Mouse (Mus musculus) hindbrain, embryonic 16.5 days (tissue): ENCODE measurements around the gene Ube2o. TPM values are rescaled to one million over a fixed set of nuclear protein-coding genes. Genes with fewer than 3 reads are reported as not detected.

Source experiments
- ATAC-seq: fragments of 200-750 bp; cut with Nextera tagmentation; 2 replicates; pipeline ENCODE4 v1.8.0; 2017; ENCODE audit warnings: moderate TSS enrichment, moderate library complexity
- H3K27ac ChIP-seq: fragments of 300-500 bp; sonication (generic); 2 replicates; pipeline ENCODE4 v1.5.1; 2014; ENCODE audit warnings: low read depth, mild to moderate bottlenecking, control low read depth, low read length, moderate library complexity
- H3K27me3 ChIP-seq: fragments of 300-500 bp; sonication (generic); replicated peaks from 2 replicates; pipeline ENCODE4 v1.6.1; 2014; ENCODE audit warnings: low read length; ENCODE audit not compliant: control insufficient read depth, insufficient read depth
- H3K36me3 ChIP-seq: fragments of 300-500 bp; sonication (generic); 2 replicates; pipeline ENCODE4 v1.6.1; 2014; ENCODE audit warnings: mild to moderate bottlenecking, low read length, moderate library complexity, mixed read lengths; ENCODE audit not compliant: control insufficient read depth, insufficient read depth
- H3K4me1 ChIP-seq: fragments of 300-500 bp; sonication (generic); 2 replicates; pipeline ENCODE4 v1.6.1; 2014; ENCODE audit warnings: low read depth, low read length; ENCODE audit not compliant: control insufficient read depth, insufficient read depth
- H3K4me2 ChIP-seq: fragments of 300-500 bp; sonication (generic); 2 replicates; pipeline ENCODE4 v1.6.1; 2014; ENCODE audit warnings: mild to moderate bottlenecking, low read length, control low read depth, moderate library complexity
- H3K4me3 ChIP-seq: fragments of 300-500 bp; sonication (generic); 2 replicates; pipeline ENCODE4 v1.5.1; 2014; ENCODE audit warnings: mild to moderate bottlenecking, low read length, control low read depth, moderate library complexity
- H3K9ac ChIP-seq: fragments of 300-500 bp; sonication (generic); 2 replicates; pipeline ENCODE4 v1.6.1; 2014; ENCODE audit warnings: low read depth, mild to moderate bottlenecking, control low read depth, low read length, moderate library complexity
- H3K9me3 ChIP-seq: fragments of 300-500 bp; sonication (generic); 2 replicates; pipeline ENCODE4 v1.6.1; 2014; ENCODE audit warnings: mild to moderate bottlenecking, low read length, moderate library complexity; ENCODE audit not compliant: control insufficient read depth
- WGBS: fragments of 180-500 bp; shearing (Covaris S2); extraction: QIAGEN DNeasy Blood & Tissue Kit; methylation state at CpG from one replicate; pipeline ENCODE4 v1.1.7; 2014; 5-methylcytosine and 5-hydroxymethylcytosine counted together
- polyA plus RNA-seq: library from polyadenylated mRNA; unstranded; fragments of >200 nt; fragmentation: Nextera tagmentation; extraction: Ambion mirVana; gene quantifications from 2 replicates; pipeline ENCODE4 v1.2.1, GENCODE M21; 2015

Ube2o gene
- polyA plus RNA-seq, 1 experiment from 2014 or later = 16.4 TPM

GRCm38 (mm10) chr11:116530187-116531147 is 50.8 kb downstream of the Ube2o start, which contains the start of gene Sphk1:
Gene Sphk1 (plus strand): TSS chr11:116530925.
- Histone ChIP-seq H3K4me3 (peak within 1 kb of the TSS; percentile 50), H3K27me3 (peaks cover 36% of the 10 kb centered on the region), H3K4me1 (peaks cover 34% of the 10 kb centered on the region), H3K9me3 (no peaks in the 10 kb centered on the region), H3K4me2 (peak within 1 kb of the TSS; percentile 93), H3K9ac (peak within 1 kb of the TSS; percentile 57), H3K36me3 (no peaks in the 10 kb centered on the region), H3K27ac (0 out of 2 replicates have a peak within 1 kb of the TSS, but pooled peaks have one; percentile 39)
- ATAC-seq = peak; percentile 38; the same call in 1 of the 2 replicates
- 30% methylated on average over 11 of the region's 11 CpGs for WGBS

GRCm38 (mm10) chr11:116528636-116529320 is 52.5 kb downstream of the Ube2o start:
- Histone ChIP-seq H3K27me3 (peaks cover 27% of the 10 kb centered on the region), H3K36me3 (no peaks in the 10 kb centered on the region)

GRCm38 (mm10) chr11:116523699-116524189 is 57.5 kb downstream of the Ube2o start:
- ATAC-seq = no peak
- Histone ChIP-seq H3K36me3 (no peaks in the 10 kb centered on the region), H3K27ac (peak overlapping the region; percentile 59; the same call in 1 of the 2 replicates), H3K27me3 (no peaks in the 10 kb centered on the region), H3K4me1 (peaks cover 6% of the 10 kb centered on the region), H3K4me2 (no peak overlapping the region), H3K9me3 (no peaks in the 10 kb centered on the region), H3K9ac (peak overlapping the region; percentile 35; the same call in 1 of the 2 replicates), H3K4me3 (no peak overlapping the region)
- WGBS = 51% methylated on average over 5 of the region's 5 CpGs

More at GRCm38 (mm10) chr11:116528636-116529320, 52.5 kb downstream of the Ube2o start:
- Histone ChIP-seq H3K9me3 (no peaks in the 10 kb centered on the region), H3K27ac (no peak overlapping the region), H3K4me2 (no peak overlapping the region), H3K4me3 (no peak overlapping the region), H3K9ac (no peak overlapping the region), H3K4me1 (peaks cover 30% of the 10 kb centered on the region)
- no peak for ATAC-seq
- WGBS = 70% methylated on average over 8 of the region's 8 CpGs

GRCm38 (mm10) chr11:116522886-116523698 is 58.2 kb downstream of the Ube2o start:
- Histone ChIP-seq H3K9me3 (no peaks in the 10 kb centered on the region), H3K36me3 (no peaks in the 10 kb centered on the region), H3K4me3 (no peak overlapping the region), H3K4me2 (no peak overlapping the region), H3K27ac (peak overlapping the region; percentile 59; the same call in 1 of the 2 replicates), H3K9ac (no peak overlapping the region), H3K4me1 (peaks cover 6% of the 10 kb centered on the region), H3K27me3 (no peaks in the 10 kb centered on the region)
- WGBS = 49% methylated on average over 16 of the region's 16 CpGs
- ATAC-seq = no peak

GRCm38 (mm10) chr11:116522046-116522445 is 59.2 kb downstream of the Ube2o start:
- WGBS = 86% methylated on average over 3 of the region's 3 CpGs
- H3K9me3 ChIP-seq = no peaks in the 10 kb centered on the region
- no peak overlapping the region for H3K4me2 ChIP-seq
- no peak overlapping the region for H3K4me3 ChIP-seq
- no peaks in the 10 kb centered on the region for H3K27me3 ChIP-seq
- H3K27ac ChIP-seq = no peak overlapping the region
- H3K4me1 ChIP-seq = peaks cover 6% of the 10 kb centered on the region
- H3K36me3 ChIP-seq = no peaks in the 10 kb centered on the region
- no peak overlapping the region for H3K9ac ChIP-seq
- no peak for ATAC-seq

GRCm38 (mm10) chr11:116521143-116521542 is 60.1 kb downstream of the Ube2o start:
- no peak for ATAC-seq
- Histone ChIP-seq H3K9ac (no peak overlapping the region), H3K9me3 (no peaks in the 10 kb centered on the region), H3K27ac (no peak overlapping the region), H3K27me3 (no peaks in the 10 kb centered on the region), H3K36me3 (no peaks in the 10 kb centered on the region), H3K4me1 (peaks cover 6% of the 10 kb centered on the region), H3K4me2 (no peak overlapping the region), H3K4me3 (no peak overlapping the region)
- 73% methylated on average over 3 of the region's 3 CpGs for WGBS

GRCm38 (mm10) chr11:116518482-116518881 is 62.8 kb downstream of the Ube2o start:
- ATAC-seq = no peak
- Histone ChIP-seq H3K4me1 (peaks cover 8% of the 10 kb centered on the region), H3K9me3 (no peaks in the 10 kb centered on the region), H3K27ac (no peak overlapping the region), H3K9ac (no peak overlapping the region), H3K4me2 (no peak overlapping the region), H3K27me3 (no peaks in the 10 kb centered on the region), H3K4me3 (no peak overlapping the region), H3K36me3 (no peaks in the 10 kb centered on the region)
- 77% methylated on average over 8 of the region's 8 CpGs for WGBS

- H3K4me1 ChIP-seq = peaks cover 4% of the 10 kb centered on the region; the same call in 1 of the 2 replicates
- 15% methylated on average over 24 of the region's 24 CpGs for WGBS
- H3K4me2 ChIP-seq = peak overlapping the region; percentile 42
- ATAC-seq = no peak
- no peak overlapping the region for H3K27ac ChIP-seq
- no peaks in the 10 kb centered on the region for H3K36me3 ChIP-seq
- no peak overlapping the region for H3K9ac ChIP-seq
- H3K27me3 ChIP-seq = no peaks in the 10 kb centered on the region
- H3K4me3 ChIP-seq = 0 out of 2 replicates have a peak overlapping the region, but pooled peaks have one; percentile 5
- H3K9me3 ChIP-seq = no peaks in the 10 kb centered on the region
Measured at GRCm38 (mm10) chr11:116515330-116516020, 65.8 kb downstream of the Ube2o start.
